Mouse (Mus musculus) liver, postnatal 0 days (tissue): ENCODE data around the gene Bcl2.

Experiments used
- CTCF ChIP-seq: sonication (generic); IDR thresholded peaks from 2 replicates; pipeline ENCODE4 v1.5.1; 2016; ENCODE audit warnings: antibody characterized with exemption, low read depth
- EP300 ChIP-seq: IDR thresholded peaks from 2 replicates; pipeline ENCODE4 v1.6.1; 2016; ENCODE audit warnings: antibody characterized with exemption, low read depth, mild to moderate bottlenecking

DNA sequence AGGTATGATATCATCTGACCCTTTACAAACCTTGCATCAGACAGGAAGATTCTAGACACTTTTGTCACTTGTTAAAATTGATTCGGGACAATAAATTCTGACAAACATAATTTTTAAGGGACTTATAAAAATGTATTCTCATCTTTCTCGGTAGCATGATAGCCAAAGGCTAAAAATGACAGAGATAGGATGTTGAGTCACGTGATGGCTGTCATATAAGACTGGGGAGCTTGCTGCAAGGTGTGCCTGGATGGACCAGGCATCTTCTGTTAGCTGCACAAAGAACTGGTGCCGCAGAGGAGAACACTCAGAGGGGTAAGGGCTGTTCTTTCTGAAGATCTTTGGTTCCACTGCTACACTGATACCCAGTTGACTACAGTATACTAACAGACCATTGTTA lies 112.8 kb downstream of the Bcl2 start:
- TF ChIP-seq CTCF (no peak), EP300 (no peak)
